In genomic region chr8:84966603-84967002, GRCm38 (mm10) we compare ENCODE assay signal across 9 mouse cellular contexts. TPM values are rescaled to one million over a fixed set of nuclear protein-coding genes. Genes with fewer than 3 reads are reported as not detected.
DNase-seq lines count a peak whose midpoint lies in the region; ATAC-seq and TF ChIP-seq lines count a peak whose summit lies in the region.
"Had no signal": no experiment of that assay in that cellular context is flagged by ENCODE, and none has a peak within 500 bp of the region (broad histone marks: within the 10 kb centered on the region; RNA-seq: fewer than 3 reads in every experiment).

No protein-coding gene starts in this region.

- no peaks in the 10 kb centered on the region for H3K9me3 ChIP-seq in megakaryocyte, embryonic 14.5 days

- no peaks in the 10 kb centered on the region for H3K27me3 ChIP-seq in megakaryocyte, embryonic 14.5 days (replicated peaks)

- no peak; the same call in 1 of the 2 replicates for TF ChIP-seq POLR2A in embryonic fibroblast, embryonic 13.5 days (IDR thresholded peaks at IDR 0.05; ENCODE audit: low read depth, low read length)

- peaks cover 30% of the 10 kb centered on the region for H3K36me3 ChIP-seq in megakaryocyte, embryonic 14.5 days (replicated peaks; ENCODE audit: low read length)

- H3K27ac ChIP-seq in embryonic fibroblast, embryonic 13.5 days (ENCODE audit: insufficient read depth, low read length): peak overlapping the region; percentile 36

- peak; percentile 65 for DNase-seq in liver
- peak; percentile 42 for DNase-seq in thymus, postnatal 25 days
- no peak for DNase-seq in layer of hippocampus, adult 9-10 months (ENCODE audit: low spot score)
- DNase-seq in kidney, adult 11 months: no peak

- peaks cover 68% of the 10 kb centered on the region for H3K4me1 ChIP-seq in megakaryocyte, embryonic 14.5 days
- H3K4me1 ChIP-seq in embryonic fibroblast, embryonic 13.5 days (ENCODE audit: control insufficient read depth, insufficient read depth, low read length): peaks cover 18% of the 10 kb centered on the region

- H3K4me3 ChIP-seq in megakaryocyte, embryonic 14.5 days (replicated peaks): peak overlapping the region; percentile 96
- H3K4me3 ChIP-seq in embryonic fibroblast, embryonic 13.5 days (ENCODE audit: insufficient read depth, low read length): no peak overlapping the region

- ATAC-seq in megakaryocyte, adult 5-6 weeks (ENCODE audit: poor library complexity, severe bottlenecking): no peak

- TF ChIP-seq CTCF in embryonic fibroblast, embryonic 13.5 days (IDR thresholded peaks at IDR 0.05; ENCODE audit: borderline replicate concordance, insufficient read depth, low read length): no peak

RNA-seq across cellular contexts. Expression of gene Gm49661, which starts 2.6 kb away (rescaled TPM):
- not detected in 2 replicates for polyA plus RNA-seq in megakaryocyte, embryonic 14.5 days (2012; ENCODE audit: insufficient read depth, low replicate concordance)
- total RNA-seq in megakaryocyte, adult 5-6 weeks (2015): 3.2 TPM in 1 of 2 replicates, not detected in the other
- not detected in 2 replicates for total RNA-seq in megakaryocyte, adult 5-6 weeks (2017)
- not detected in 2 replicates for polyA plus RNA-seq in embryonic fibroblast, embryonic 13.5 days (2011; ENCODE audit: insufficient read length, low read depth, missing spikeins)
- polyA plus RNA-seq: cortical plate, adult 2 months; neural tube, embryonic 11.5 days had no signal

RNA-seq across cellular contexts. Expression of gene Prdx2, which starts 2.8 kb away (rescaled TPM):
- 68.6 and 73.1 TPM in 2 replicates for polyA plus RNA-seq in megakaryocyte, embryonic 14.5 days (2012; ENCODE audit: insufficient read depth, low replicate concordance)
- total RNA-seq in megakaryocyte, adult 5-6 weeks (2015): 180 and 184 TPM in 2 replicates
- 230 and 256 TPM in 2 replicates for total RNA-seq in megakaryocyte, adult 5-6 weeks (2017)
- polyA plus RNA-seq in embryonic fibroblast, embryonic 13.5 days (2011; ENCODE audit: insufficient read length, low read depth, missing spikeins): 244 and 312 TPM in 2 replicates

RNA-seq across cellular contexts. Expression of gene Rnaseh2a, which starts 3.0 kb away (rescaled TPM):
- 248 and 286 TPM in 2 replicates for polyA plus RNA-seq in megakaryocyte, embryonic 14.5 days (2012; ENCODE audit: insufficient read depth, low replicate concordance)
- 56.8 and 75.8 TPM in 2 replicates for total RNA-seq in megakaryocyte, adult 5-6 weeks (2015)
- 41.1 and 49.0 TPM in 2 replicates for total RNA-seq in megakaryocyte, adult 5-6 weeks (2017)
- 27.9 and 30.7 TPM in 2 replicates for polyA plus RNA-seq in embryonic fibroblast, embryonic 13.5 days (2011; ENCODE audit: insufficient read length, low read depth, missing spikeins)

RNA-seq across cellular contexts. Expression of gene Junb, which starts 11.9 kb away (rescaled TPM):
- 743 and 797 TPM in 2 replicates for polyA plus RNA-seq in megakaryocyte, embryonic 14.5 days (2012; ENCODE audit: insufficient read depth, low replicate concordance)
- 45.5 and 60.4 TPM in 2 replicates for total RNA-seq in megakaryocyte, adult 5-6 weeks (2015)
- 110 and 125 TPM in 2 replicates for total RNA-seq in megakaryocyte, adult 5-6 weeks (2017)
- polyA plus RNA-seq in embryonic fibroblast, embryonic 13.5 days (2011; ENCODE audit: insufficient read length, low read depth, missing spikeins): 35.0 and 42.0 TPM in 2 replicates

RNA-seq across cellular contexts. Expression of gene Rtbdn, which starts 19.8 kb away (rescaled TPM):
- polyA plus RNA-seq in megakaryocyte, embryonic 14.5 days (2012; ENCODE audit: insufficient read depth, low replicate concordance): not detected in 2 replicates
- not detected in 2 replicates for total RNA-seq in megakaryocyte, adult 5-6 weeks (2015)
- total RNA-seq in megakaryocyte, adult 5-6 weeks (2017): not detected in 2 replicates
- not detected in 2 replicates for polyA plus RNA-seq in embryonic fibroblast, embryonic 13.5 days (2011; ENCODE audit: insufficient read length, low read depth, missing spikeins)

Comparison
In these comparisons a context has a peak if more than half of its experiments do, and no peak if none do; other contexts are left out.
1. DNase-seq: peak in liver (single experiment) and thymus, postnatal 25 days (single experiment); none in layer of hippocampus, adult 9-10 months (single experiment) and kidney, adult 11 months (single experiment).